Mouse (Mus musculus) gastrocnemius, postnatal 36 days (tissue): ENCODE measurements around the gene Cfap57. TPM values are rescaled to one million over a fixed set of nuclear protein-coding genes. Genes with fewer than 3 reads are reported as not detected.
A peak's percentile ranks its signal among the peaks of the same experiment; 100 is the strongest.

Source experiments
- DNase-seq, 2 experiments: peaks; one replicate each; pipeline ENCODE4 v3.0.0; 2022
- intact Hi-C: fragments of 180-260 bp; cut with DNase I; formaldehyde crosslinking; loops from one replicate; pipeline ENCODE4 v1.15.1; 2025
- long read RNA-seq, 2 experiments: library from polyadenylated mRNA; stranded (forward); transcript quantifications; one replicate each; pipeline ENCODE4 v2.0.0; 2021
- total RNA-seq, 2 experiments: library from RNA; stranded (reverse); gene quantifications; 2 replicates each; pipeline ENCODE4 v1.2.3; 2021

Gene Cfap57
- total RNA-seq = not detected
- long read RNA-seq, experiment 1 = 0 reads
- long read RNA-seq, experiment 2 = 0 reads

DNA sequence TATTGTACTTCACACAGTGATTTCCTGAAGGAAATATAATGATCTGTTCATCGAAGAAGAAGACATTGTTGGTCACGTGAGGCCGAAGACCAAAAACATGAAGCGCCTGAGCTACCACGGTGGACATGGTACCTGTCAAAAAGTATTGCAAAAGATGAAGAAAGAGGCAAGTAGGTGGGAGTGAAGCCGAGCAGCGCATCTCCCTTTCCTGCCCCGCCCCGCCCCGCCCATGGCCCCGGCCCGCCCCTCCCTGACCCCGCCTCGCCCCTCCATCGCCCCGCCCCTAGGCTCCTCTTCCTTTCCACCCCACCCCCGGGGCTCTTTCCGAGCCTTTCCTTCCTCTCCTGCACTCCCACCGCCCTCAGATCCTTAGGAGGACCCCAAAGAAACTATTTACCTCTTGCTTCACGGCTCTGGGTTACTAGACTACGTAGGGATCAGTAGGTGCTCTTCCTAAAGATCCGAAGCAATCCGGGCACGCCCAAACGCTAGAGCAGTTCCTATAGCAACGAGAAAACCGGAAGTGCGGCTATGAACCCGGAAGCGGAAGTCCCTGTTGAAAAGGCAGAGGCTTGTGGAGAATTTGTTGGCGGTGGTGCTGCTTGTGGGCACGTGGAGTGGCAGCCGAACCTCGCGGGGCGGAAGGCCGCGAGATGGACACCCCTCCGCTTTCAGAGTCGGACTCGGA is at the start of gene Cfap57, which contains the start of gene Ebna1bp2:
TSS of gene Cfap57 (minus strand) at position 499 of the 688 bp plus-strand sequence.
TSS of gene Ebna1bp2 (plus strand) at position 521 of the 688 bp plus-strand sequence.
- intact Hi-C loops = no loop called here
- peak; percentile 82 to 84 for DNase-seq

DNA sequence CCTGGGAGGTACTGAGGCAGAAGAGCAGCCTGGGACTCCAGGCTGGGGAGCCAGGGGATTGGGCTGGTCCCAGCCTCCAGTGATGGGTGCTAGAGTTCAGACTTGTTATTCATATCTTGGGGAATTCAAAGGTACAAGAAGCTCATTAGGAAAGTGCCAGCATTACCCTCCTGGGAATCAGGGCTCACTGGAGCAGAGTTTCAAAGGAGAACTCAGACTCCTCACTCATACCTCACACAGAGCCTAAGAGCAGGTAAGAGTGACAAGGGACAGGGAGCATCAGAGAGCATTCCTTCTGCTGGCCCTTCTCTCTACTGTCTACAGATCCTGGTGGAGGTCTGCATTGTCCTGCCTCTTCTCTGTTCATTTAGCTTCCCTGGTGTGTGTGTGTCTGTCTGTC is 38.1 kb upstream of the Cfap57 start, which contains the start of gene Olfr62:
TSS of gene Olfr62 (plus strand) at position 301 of the 400 bp plus-strand sequence.
- intact Hi-C loops = no loop called here
- DNase-seq = no peak

DNA sequence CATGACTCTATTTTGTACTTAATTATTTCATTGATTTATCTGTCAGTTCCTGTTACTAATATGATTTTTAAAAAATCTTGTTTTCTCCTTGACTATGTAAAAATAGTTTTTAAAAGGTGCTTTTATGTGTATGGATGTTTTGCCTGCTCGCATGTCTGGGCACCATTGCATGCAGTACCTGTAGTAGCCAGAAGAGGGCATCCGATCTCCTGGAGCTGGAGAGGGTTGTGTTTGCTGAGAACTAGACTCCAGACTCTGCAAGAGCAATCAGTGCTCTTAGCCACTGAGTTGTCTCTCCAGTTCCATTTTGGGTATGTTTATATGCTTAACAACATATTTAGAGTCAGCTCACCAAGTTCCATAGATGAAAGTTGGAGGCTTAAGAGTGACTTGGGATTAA is 24.7 kb upstream of the Cfap57 start:
- DNase-seq = no peak
- intact Hi-C loops = no loop called here

DNA sequence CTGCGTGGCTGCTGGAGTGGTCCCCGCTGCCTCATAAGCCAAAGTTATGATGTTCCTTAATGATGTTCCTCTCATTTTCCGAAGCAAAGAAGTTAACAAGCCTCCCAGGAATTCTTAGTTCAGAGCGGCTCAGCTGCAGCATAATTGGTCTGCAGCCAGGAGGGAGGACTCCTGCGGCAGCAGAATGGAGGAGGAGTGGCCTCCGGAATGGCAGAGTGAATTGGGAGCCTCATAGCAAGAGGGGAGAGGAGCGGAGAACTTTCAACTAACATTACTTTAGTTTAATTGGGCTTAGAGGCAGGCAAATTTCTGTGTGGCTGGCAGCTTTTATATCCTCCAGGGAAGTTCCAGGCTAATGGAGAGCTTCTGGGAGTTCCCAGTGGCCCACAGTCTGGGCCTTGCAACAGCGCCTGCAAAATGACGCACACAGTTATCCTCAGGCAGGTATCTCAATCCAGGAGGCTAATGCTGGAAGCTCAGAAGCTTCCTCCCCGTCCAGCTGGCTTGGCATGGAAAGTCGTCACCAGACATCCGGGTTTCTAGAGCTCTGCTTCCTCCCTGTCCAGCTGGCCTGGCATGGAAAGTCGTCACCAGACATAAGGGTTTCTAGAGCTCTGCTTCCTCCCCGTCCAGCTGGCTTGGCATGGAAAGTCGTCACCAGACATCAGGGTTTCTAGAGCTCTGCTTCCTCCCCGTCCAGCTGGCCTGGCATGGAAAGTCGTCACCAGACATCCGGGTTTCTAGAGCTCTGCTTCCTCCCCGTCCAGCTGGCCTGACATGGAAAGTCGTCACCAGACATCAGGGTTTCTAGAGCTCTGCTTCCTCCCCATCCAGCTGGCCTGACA is 22.0 kb upstream of the Cfap57 start:
- no peak for DNase-seq
- intact Hi-C loops = no loop called here

DNA sequence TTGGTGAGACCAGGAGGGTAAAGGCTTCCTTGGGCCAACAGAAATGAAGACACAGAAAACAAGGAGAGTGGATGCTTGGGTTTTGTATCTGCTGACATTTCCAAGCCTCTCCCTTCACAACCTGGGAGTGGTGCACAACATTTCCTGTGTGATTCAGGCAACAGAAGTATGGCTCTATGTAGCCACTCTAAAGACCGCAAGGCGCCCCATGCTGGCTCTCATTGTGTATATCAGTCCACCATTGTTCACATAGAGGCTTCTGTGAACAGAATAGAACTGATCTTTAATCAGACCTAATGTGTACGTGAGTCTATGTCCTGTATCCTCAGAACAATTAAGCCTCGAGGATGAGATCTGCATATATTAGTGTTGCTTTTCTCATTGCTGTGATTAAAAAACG is 9.7 kb upstream of the Cfap57 start:
- intact Hi-C loops = no loop called here

DNA sequence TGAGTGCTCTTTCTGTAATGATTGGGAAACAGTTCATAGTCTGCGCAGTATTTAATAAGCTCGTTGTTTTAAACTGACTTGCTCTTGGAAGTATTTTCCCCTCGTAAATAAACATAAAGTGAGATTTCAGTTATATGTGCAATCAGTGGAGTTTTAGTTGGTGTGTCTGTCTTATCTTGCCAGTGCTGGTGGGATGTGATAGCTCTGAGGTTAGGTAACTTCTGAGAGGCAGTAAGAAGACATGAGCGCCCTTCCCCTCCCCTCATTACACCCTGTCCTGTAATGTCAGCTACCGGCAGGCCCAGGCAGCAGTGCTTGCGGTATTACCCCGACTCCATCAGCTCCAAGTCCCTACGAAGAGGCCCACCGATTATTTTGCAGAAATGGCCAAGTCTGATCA is 1.2 kb upstream of the Cfap57 start:
- intact Hi-C loops = no loop called here
- no peak for DNase-seq

More for the DNA sequence above, 9.7 kb upstream of the Cfap57 start:
- no peak for DNase-seq

DNA sequence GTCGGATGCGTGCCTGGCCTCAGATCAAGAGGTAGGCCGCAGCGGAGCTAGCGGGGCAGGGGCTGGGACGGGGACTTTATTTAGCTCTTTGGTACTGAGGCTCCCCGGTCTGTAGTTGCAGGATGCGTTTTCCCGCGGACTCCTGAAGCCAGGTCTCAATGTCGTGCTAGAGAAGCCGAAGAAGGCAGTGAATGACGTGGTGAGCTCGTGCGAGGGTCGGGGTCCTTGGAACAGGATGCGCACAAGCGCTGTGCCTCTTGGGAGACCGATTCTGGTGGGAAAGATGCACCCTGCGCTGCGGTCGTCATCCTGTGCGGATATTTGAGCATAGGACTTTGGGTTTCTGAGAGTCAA is 367 bp upstream of the Cfap57 start:
- intact Hi-C loops = no loop called here
- DNase-seq = no peak

DNA sequence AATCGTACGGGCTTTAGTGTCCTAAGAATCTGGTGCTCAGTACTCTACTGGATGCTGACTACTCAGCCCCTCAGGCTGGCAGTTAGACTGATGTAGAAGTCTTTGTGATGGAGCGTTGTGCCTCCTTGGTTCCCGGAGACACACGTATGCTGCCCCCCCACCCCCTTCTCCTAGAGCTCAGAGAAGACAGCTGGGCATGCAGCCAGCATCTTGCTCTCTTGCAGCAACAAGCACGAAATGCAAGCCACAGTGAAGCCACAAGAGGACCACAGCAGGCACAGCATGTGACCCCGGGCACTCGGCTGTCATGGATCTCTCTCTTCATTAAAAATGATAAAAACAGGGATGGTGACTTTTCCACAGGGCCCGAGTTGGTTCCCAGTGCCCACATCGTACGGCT is 5.2 kb downstream of the Cfap57 start:
- intact Hi-C loops = no loop called here
- DNase-seq = no peak

DNA sequence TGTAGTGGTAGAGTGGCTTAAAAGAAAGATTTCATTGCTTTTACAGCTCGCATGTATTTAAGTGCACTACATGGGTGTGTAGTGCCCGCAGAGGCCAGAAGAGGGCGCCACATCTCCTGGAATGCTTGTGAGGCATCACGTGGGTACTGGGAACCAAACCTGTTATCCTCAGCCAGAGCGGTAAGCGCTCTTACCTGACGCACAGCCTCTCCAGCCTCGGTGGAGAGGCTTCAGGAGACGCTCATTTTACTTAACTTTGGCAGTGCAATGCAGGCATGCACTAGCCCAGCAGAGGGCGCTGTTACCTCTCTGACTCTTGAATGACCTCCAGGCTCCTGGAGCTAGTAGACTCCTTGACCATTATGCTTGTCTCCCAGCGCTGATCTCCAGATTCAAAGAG is 8.0 kb downstream of the Cfap57 start:
- intact Hi-C loops = no loop called here
- DNase-seq = no peak

DNA sequence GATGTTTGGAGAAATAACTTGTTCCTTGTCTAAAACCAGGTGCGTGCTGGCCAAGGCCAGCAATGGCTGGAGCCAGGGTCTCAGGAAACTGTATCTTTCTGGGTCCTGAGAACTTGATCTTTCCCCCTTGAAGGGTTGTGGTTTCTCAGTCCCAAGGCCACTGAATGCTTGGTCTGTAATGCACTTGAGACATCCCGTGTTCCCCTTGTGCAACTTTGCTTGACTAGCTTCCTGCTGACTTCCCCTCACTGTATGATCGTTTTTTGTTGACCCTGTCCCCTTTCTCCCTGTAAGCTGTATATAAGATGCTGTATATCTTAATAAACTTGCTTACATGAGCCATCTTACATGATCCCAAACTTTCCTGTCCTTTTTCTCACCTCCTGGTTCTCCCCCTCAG is 10.7 kb downstream of the Cfap57 start:
- no peak for DNase-seq
- intact Hi-C loops = no loop called here

DNA sequence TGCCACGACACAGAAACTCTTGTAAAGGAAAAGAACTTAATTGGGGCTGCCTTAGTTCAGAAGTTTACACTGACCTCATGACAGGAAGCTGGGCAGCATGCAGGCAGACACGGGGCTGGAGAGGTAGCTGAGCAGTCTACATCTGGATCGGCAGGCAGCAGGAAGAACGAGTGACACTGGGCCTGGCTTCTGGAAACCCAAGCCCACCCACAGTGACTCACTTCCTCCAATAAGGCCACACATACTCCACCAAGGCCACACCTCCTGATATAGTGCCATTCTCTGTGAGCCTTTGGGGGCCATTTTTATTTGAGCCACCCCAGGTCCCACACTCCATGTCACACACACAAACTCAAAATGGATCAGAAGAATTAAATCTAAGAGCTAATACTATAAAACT is 16.5 kb downstream of the Cfap57 start:
- intact Hi-C loops = no loop called here
- DNase-seq = no peak

DNA sequence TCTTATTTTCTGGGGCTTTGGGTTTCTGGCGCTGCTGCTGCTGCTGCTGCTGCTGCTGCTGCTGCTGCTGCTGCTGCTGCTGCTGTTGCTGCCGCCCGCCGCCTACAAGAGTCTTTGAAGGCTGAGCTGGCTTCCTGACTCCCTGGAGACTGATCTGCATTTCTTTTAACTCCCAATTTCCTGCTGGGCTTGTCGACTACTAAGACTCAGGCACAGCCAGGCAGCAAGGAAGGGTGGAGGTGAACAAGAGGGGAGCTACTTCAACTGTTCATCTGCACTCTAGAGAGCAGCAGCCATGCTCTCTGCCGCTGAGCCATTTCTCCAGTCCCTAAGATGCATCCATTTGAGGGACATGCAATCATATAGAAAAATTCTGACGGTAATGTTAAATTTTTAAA is 30.8 kb downstream of the Cfap57 start:
- no peak for DNase-seq
- intact Hi-C loops = no loop called here

DNA sequence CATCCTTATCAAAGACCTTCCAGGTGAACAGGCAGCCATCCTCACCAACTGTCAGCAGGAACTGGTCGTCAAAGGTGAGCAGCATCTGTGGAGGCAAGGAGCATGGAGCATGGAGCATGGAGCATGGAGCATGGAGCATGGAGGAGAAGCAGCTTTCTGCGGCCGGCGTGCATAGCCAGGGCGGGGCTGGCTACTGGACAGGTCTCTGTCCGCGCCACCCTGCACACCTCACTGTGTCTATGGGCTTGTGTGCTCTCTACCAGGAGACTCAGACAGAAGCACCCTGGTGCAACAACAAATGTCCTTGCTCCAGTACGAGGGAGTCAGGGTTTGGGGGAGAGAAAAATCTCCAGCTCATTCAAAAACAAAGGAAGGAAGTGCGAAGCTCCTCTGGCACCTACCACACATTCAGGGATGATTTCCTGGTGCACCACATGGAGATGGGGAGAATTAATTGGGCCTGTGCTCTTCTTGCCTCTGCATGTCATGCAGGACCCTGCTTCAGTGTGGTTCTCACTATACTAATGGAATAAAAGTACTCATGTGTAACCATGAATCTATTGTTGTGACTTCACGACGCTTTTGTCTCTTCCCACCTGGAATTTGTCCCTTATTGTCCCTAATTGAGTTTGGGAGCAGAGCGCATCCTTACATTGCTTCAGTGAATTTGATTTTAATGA is 31.4 kb downstream of the Cfap57 start:
- no peak for DNase-seq
- intact Hi-C loops = no loop called here

DNA sequence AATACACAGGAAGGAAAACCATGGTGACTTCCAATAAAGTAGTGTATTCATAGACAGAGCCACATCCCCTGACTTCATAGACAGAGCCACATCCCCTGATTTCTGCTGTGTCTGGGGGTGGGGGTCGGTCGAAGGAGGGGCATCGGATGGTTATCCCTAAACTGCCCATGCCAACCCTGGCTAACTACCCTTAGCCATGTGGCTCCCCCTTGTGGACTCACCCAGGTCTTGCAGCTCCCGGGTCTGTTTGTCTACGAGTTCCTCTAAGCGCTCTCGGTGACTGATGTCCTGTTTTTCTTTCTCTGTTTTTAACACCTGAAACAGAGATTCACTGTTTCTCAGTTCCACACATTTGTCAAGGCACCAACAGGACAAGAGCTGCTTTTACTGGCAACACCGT is 37.9 kb downstream of the Cfap57 start:
- DNase-seq = no peak
- intact Hi-C loops = no loop called here

DNA sequence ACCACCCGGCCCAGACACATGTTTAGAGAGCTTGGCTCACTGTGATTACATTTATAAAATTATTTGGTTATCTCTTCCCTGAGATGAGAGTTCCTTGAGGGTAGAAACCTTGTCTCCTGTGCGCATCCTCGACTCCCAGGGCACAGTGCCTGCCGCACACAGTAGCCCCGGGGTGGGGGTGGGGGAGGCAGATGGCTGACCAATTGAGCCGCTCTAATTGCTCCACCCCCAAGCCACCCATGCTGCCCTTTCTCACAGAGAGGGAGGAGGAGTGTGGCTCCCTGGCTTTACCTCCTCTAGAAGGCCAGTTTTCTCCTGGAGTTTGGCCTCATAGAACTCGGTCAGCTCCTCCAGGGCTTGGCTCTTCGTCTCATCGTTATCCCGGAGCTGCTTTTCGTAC is 39.1 kb downstream of the Cfap57 start:
- intact Hi-C loops = no loop called here
- DNase-seq = no peak

DNA sequence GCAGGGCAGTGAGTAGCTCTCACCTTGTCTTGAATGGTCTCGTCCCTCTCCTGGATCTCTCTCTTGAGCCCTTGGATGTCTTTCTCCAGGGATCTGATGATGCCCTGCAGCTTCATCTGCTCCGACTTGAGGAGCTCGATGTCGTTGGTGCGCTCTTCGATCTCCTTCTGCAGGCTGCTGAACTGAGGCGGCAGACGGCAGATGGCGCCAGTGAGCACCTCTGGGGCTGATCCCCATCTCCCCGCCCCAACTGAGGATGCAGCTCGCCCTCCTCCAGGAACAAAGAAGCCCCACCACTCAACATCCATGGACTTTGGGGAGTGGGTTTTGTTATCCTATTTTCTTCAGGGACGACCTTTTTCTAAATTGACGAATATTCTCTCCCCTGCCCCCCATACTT is 41.3 kb downstream of the Cfap57 start:
- intact Hi-C loops = no loop called here
- no peak for DNase-seq

DNA sequence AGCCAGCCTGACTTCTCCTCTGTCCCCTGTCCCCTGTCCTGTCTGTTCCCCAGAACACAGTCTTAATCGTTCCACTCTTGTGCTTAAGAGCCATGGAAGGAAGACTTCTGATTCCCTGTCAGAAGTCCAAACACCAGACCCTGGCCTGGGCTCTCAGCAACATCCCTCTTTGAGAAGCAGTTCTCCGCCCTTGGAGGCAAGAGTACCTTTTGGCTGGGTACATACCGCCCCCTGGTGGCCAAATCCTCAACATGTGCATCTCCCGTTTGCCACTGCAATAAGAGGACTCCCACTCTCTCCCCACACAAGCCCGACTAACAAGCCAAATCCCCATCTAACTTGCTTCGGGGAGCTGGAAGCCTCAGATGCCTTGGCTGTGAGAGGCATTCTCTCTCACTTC is 44.5 kb downstream of the Cfap57 start:
- DNase-seq = peak; percentile 51 to 63
- intact Hi-C loops = no loop called here

DNA sequence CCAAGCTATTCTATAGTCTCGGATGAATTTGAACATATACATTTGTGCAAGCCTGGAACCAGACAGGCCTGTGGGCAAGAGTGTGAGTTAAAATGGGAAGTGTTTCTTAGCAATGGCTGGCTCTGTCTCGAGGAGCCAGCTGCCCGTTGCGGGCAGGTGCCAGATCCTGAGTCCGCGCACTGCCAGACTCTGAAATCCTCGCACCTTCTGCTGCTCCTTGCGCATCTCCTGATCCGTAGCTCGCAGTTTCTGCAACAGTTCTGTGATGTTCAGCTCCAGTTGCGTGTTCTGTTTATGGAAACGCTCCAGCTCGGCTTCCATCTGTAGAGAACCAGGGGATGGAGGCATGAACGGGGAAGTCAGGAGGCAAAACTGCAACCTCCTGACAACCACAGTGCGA is 49.1 kb downstream of the Cfap57 start:
- intact Hi-C loops = no loop called here
- no peak for DNase-seq

DNA sequence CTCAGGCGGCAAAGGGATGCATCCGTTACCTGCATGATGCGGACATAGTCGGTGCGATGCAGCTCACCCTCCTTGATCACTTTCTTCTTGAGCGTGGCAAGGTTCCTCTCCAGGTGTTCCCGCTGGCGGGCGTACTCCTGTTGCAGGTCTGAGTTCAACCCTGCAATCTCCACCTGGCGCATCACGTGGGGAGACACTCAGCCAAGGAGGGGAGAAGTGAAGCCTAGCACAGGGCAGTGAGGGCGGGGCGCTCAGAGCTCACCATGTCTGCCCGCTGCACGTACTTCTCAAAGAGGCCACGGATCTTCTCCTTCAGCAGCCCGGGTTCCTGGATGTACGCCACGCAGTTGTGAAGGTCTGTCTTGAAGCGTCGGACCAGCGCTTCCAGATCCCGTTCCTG is 51.3 kb downstream of the Cfap57 start:
- intact Hi-C loops = no loop called here
- no peak for DNase-seq

DNA sequence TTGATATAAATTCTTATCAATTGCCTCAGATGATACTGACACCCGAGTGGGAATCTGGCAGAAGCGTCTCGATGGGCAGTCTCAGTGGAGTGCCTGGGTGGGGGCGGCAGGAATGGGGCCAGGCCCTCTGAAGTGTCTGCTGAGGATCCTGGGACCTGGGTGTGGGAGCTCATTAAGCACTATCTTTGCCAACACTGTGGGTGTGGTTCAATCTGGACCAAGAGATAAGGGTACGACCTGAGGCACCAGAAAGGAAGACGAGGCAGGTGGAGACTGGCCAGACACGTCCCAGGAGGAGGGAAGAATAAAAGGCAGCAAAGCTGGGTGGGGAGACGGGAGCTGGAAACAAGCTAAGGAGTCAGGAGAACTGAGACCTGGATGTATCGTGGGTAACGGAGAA is 51.9 kb downstream of the Cfap57 start:
- DNase-seq = no peak
- intact Hi-C loops = no loop called here

DNA sequence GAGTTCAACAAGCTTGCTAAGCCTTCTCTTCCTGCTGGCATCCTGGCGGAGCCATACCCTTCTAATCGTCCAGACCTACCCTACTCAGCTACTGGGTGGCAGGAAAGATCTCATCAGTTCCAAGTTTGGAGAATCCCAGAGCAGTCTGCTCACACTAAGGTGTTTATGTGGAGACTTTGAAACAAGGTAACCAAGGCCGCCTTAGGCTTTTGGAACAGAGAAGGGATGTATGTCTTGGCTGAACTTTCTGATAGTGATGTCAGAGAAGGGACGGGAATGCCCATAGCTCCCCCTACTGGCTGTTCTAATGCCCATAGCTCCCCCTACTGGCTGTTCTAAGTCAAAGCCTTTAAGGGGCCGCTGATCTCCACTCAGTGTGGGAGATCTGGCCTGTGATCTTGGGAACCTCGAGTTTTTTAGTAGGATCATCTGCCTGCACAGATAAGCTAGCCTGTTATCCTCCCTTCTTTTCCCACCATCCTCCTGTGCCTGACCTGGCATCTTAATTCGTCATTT is 54.4 kb downstream of the Cfap57 start:
- DNase-seq = no peak
- intact Hi-C loops = no loop called here
